Mouse (Mus musculus) embryonic facial prominence, embryonic 14.5 days (tissue): Measurements from ENCODE around the gene Mroh8. TPM values are rescaled to one million over a fixed set of nuclear protein-coding genes. Genes with fewer than 3 reads are reported as not detected.
A peak's percentile ranks its signal among the peaks of the same experiment; 100 is the strongest.

Experiments
- ATAC-seq: fragments of 200-750 bp; cut with Nextera tagmentation; 2 replicates; pipeline ENCODE4 v1.8.0; 2017; ENCODE audit warnings: low read depth, moderate number of reproducible peaks, moderate TSS enrichment
- DNase-seq: peaks from one replicate; pipeline ENCODE4 v3.0.0-alpha.2; 2015; ENCODE audit warnings: low spot score
- H3K27ac ChIP-seq: fragments of 300-500 bp; sonication (generic); replicated peaks from 2 replicates; pipeline ENCODE4 v1.5.1; 2014; ENCODE audit warnings: low read depth, mild to moderate bottlenecking, low read length, moderate library complexity
- H3K27me3 ChIP-seq: fragments of 300-500 bp; sonication (generic); replicated peaks from 2 replicates; pipeline ENCODE4 v1.6.1; 2014; ENCODE audit warnings: low read length; ENCODE audit not compliant: control insufficient read depth, insufficient read depth
- H3K36me3 ChIP-seq: fragments of 300-500 bp; sonication (generic); 2 replicates; pipeline ENCODE4 v1.6.1; 2014; ENCODE audit warnings: low read length, mixed read lengths; ENCODE audit not compliant: control insufficient read depth, insufficient read depth
- H3K4me1 ChIP-seq: fragments of 300-500 bp; sonication (generic); 2 replicates; pipeline ENCODE4 v1.6.1; 2014; ENCODE audit warnings: antibody characterized with exemption, low read length; ENCODE audit not compliant: control insufficient read depth, insufficient read depth
- H3K4me2 ChIP-seq: fragments of 300-500 bp; sonication (generic); 2 replicates; pipeline ENCODE4 v1.6.1; 2014; ENCODE audit warnings: low read depth, mild to moderate bottlenecking, low read length, moderate library complexity, mixed read lengths
- H3K4me3 ChIP-seq: fragments of 300-500 bp; sonication (generic); 2 replicates; pipeline ENCODE4 v1.5.1; 2014; ENCODE audit warnings: low read depth, mild to moderate bottlenecking, low read length
- H3K9ac ChIP-seq: fragments of 300-500 bp; sonication (generic); 2 replicates; pipeline ENCODE4 v1.6.1; 2014; ENCODE audit warnings: low read depth, mild to moderate bottlenecking, low read length, moderate library complexity, mixed read lengths
- H3K9me3 ChIP-seq: fragments of 300-500 bp; sonication (generic); 2 replicates; pipeline ENCODE4 v1.6.1; 2016; ENCODE audit warnings: low read length; ENCODE audit not compliant: control insufficient read depth
- WGBS: fragments of 180-500 bp; shearing (Covaris S2); extraction: QIAGEN DNeasy Blood & Tissue Kit; methylation state at CpG from one replicate; pipeline ENCODE4 v1.1.7; 2014; 5-methylcytosine and 5-hydroxymethylcytosine counted together
- polyA plus RNA-seq: library from polyadenylated mRNA; unstranded; fragments of >200 nt; fragmentation: Nextera tagmentation; extraction: Ambion mirVana; gene quantifications from 2 replicates; pipeline ENCODE4 v1.2.1, GENCODE M21; 2014

Gene Mroh8
- polyA plus RNA-seq, 1 experiment from 2014 or later = 0.29 TPM

DNA sequence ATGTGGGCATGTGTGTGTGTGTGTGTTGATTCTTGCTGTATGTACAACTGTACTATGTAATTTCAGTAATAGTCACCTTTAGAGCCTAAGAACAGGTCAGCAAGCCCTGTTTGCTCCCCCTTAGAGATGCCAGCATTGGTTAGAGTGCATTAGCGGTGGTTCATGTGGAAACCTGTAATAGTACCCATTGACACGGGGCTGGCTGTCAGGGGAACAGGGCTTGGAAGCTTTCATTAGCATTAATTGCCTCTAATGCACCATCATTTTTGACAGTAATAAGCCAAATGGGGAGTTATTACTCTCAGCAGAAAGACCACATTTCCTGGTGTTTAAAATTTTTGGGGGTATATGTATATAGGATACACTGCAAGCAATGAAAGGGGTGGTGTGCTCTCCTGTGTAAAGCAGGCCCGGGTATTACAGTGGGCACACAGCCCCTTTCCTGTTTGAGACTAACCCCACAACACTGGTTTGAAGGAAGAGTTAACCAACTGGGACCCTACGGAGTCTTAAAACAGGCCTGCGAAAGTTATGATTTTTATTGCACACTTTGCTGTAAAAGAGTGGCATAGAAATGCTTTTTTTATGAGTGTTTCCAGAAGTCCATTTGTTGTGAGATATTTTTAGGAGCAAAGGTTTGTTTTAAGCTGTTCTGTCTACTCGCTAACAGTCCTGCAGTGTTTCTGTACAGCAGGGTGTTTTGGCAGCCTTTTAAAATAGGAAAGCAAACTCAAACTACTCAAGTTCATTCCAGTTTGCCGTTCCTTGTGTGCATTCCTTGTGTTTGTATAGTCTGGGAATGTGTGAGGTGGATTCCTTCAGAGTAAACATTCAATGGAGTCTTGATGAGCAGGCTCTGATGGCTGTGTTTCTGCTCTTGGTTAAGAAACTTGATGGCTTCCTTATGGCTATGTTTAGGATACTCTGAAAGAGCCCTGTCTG is 27.0 kb upstream of the Mroh8 start:
- peak; percentile 58; the same call in 1 of the 2 replicates for ATAC-seq
- peak; percentile 63 for DNase-seq
- H3K9ac ChIP-seq = no peak overlapping the region
- H3K4me3 ChIP-seq = no peak overlapping the region
- 62% methylated on average over 7 of the region's 7 CpGs for WGBS
- H3K4me1 ChIP-seq = no peaks in the 10 kb centered on the region
- no peak overlapping the region for H3K4me2 ChIP-seq
- no peaks in the 10 kb centered on the region for H3K9me3 ChIP-seq
- H3K27me3 ChIP-seq = no peaks in the 10 kb centered on the region
- peaks cover 86% of the 10 kb centered on the region for H3K36me3 ChIP-seq
- H3K27ac ChIP-seq = peak overlapping the region; percentile 56

DNA sequence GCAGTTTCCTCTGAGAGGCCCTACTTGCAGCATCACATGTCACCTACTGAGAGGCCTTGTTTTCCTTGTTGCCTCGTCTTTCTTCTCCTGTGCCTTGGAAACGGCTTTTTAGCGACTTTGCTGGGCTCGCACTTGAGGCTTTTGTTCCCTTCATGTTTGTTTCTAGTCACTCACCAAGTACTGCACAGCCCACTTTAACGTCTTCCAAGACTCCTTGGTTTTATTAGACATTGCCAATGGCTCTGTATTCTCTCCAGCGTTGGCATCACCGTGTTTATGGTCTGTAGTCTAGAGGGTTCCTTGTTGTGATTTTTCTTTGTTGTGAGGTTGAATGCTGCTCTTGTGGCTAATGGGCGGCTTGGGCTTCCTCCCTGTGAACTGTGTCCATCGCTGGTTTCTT is 23.7 kb upstream of the Mroh8 start:
- Histone ChIP-seq H3K27me3 (no peaks in the 10 kb centered on the region), H3K9me3 (no peaks in the 10 kb centered on the region), H3K36me3 (peaks cover 86% of the 10 kb centered on the region), H3K9ac (no peak overlapping the region), H3K4me2 (no peak overlapping the region), H3K4me3 (no peak overlapping the region), H3K27ac (no peak overlapping the region), H3K4me1 (no peaks in the 10 kb centered on the region)
- no peak for ATAC-seq
- WGBS = 86% methylated on average over 9 of the region's 9 CpGs
- DNase-seq = no peak

DNA sequence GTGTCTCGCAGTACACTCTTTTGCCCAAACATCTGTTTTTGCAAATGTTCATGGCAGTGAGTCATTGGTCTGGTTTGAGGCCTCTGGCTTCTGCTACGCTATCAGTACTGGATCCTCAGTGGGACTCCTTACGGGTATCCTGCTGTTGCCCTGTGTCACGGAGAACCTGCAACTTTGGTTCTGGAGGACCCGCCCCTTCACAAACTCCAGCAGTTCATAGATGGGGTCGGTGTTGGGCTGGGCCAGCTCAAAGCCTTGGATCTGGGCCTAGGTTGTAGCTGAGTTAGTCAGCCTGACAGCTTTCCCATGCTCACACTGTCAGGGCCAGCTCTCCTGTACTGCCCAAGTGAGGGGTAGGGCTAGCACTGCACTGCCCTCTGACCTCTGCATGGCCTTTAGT is 20.7 kb upstream of the Mroh8 start:
- no peaks in the 10 kb centered on the region for H3K4me1 ChIP-seq
- H3K36me3 ChIP-seq = peaks cover 94% of the 10 kb centered on the region
- WGBS = 93% methylated on average over 6 of the region's 6 CpGs
- no peaks in the 10 kb centered on the region for H3K27me3 ChIP-seq
- H3K4me3 ChIP-seq = no peak overlapping the region
- H3K9me3 ChIP-seq = no peaks in the 10 kb centered on the region
- no peak overlapping the region for H3K27ac ChIP-seq
- DNase-seq = no peak
- ATAC-seq = no peak
- H3K9ac ChIP-seq = no peak overlapping the region
- no peak overlapping the region for H3K4me2 ChIP-seq

DNA sequence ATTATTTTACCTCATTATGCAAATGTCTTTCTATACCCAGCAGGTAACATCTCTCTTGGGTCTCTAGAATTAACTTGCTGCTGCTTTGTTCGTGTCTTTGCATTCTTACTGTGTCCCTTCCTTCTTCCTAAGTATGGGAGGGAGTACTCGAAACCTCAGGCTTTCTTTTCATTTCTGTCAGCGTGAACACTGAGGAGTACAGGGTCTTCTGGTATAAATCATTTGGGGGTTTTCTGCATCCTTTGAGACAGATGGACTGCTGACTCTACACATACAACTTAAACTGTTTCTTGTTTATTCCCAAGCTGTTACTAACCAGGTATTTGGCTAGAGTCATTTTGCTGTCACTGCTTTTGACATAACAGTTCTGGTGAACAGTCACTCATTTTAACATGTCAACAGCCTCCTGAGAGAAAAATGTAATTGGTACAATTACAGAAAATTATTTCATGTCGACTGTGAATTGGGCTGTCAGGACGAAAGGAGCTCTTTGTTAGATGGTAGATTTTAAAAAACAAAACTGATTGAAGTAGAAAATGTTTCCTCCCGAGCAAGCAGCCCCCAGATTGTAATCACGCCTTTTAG is 16.8 kb upstream of the Mroh8 start:
- H3K27ac ChIP-seq = 0 out of 2 replicates have a peak overlapping the region, but pooled peaks have one; percentile 0
- no peaks in the 10 kb centered on the region for H3K9me3 ChIP-seq
- no peaks in the 10 kb centered on the region for H3K27me3 ChIP-seq
- no peak overlapping the region for H3K4me3 ChIP-seq
- H3K36me3 ChIP-seq = peaks cover 94% of the 10 kb centered on the region
- DNase-seq = no peak
- H3K9ac ChIP-seq = no peak overlapping the region
- H3K4me2 ChIP-seq = no peak overlapping the region
- WGBS = 65% methylated on average over 7 of the region's 7 CpGs
- ATAC-seq = no peak
- no peaks in the 10 kb centered on the region for H3K4me1 ChIP-seq

DNA sequence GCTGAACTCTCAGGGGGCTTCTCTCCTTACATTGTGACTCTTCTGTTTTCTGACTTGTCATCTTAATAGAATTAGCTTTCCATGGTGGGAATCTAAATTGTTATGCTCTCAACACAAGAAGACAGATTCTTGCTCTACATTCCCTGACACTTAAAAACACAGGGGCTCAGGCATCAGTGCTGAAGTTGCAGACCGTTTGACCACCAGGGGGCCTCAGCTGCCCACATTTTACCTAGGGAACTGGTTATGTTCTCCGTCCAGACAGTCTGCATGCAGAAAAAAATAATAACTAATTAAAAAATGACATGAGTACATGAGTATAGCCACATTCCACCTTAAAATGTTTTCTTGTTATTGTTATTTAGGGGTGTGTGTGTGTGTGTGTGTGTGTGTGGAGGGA is 12.7 kb upstream of the Mroh8 start:
- no peak overlapping the region for H3K4me2 ChIP-seq
- H3K4me3 ChIP-seq = no peak overlapping the region
- 21% methylated on average over 2 of the region's 2 CpGs for WGBS
- no peak overlapping the region for H3K27ac ChIP-seq
- no peaks in the 10 kb centered on the region for H3K27me3 ChIP-seq
- DNase-seq = peak; percentile 68
- H3K4me1 ChIP-seq = no peaks in the 10 kb centered on the region
- peaks cover 89% of the 10 kb centered on the region for H3K36me3 ChIP-seq
- no peaks in the 10 kb centered on the region for H3K9me3 ChIP-seq
- peak; percentile 57; the same call in 1 of the 2 replicates for ATAC-seq
- no peak overlapping the region for H3K9ac ChIP-seq

DNA sequence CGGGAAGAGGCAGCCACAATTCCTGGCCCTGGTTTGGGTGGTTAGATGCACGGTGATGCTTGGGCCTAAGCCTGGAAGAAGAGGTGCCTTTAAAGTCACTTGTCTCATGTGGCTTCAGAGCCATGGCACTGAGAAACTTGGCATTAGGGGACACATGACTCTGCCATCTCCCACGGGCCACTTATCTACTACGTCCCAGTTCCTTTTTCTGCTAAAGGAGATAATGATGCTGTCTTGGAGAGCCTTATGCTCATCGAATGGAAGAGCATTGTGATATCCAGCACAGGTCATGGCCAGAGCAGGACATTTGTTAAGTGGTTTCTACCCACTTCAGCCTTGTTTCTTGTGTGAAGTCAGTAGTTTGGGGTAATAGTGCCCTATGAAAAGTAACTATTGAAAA is 9.6 kb upstream of the Mroh8 start:
- Histone ChIP-seq H3K9me3 (no peaks in the 10 kb centered on the region), H3K36me3 (peaks cover 86% of the 10 kb centered on the region), H3K9ac (no peak overlapping the region), H3K4me3 (no peak overlapping the region), H3K27ac (no peak overlapping the region), H3K27me3 (no peaks in the 10 kb centered on the region), H3K4me1 (no peaks in the 10 kb centered on the region), H3K4me2 (no peak overlapping the region)
- DNase-seq = no peak
- ATAC-seq = no peak
- 89% methylated on average over 5 of the region's 5 CpGs for WGBS

DNA sequence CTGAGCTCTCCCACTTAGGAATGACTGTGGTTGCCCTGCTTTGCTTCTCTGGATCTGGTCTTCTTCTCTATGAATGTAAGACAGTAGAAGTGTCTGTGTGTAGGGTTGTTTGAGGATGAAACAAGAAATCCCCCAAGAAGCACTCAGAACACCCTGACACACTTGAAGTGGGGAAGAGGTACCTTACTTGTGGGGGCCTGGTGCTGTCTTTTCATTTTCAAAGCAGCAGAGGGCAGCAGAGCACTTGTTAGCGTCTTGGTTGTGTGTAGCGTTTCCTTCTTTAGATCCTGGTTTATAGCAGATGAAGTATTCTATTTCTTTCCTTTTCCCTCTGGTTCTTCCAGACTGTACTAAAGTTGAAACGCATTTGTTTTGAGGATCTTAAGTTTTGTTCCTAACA is 8.2 kb upstream of the Mroh8 start:
- peak; percentile 67; the same call in 1 of the 2 replicates for ATAC-seq

DNA sequence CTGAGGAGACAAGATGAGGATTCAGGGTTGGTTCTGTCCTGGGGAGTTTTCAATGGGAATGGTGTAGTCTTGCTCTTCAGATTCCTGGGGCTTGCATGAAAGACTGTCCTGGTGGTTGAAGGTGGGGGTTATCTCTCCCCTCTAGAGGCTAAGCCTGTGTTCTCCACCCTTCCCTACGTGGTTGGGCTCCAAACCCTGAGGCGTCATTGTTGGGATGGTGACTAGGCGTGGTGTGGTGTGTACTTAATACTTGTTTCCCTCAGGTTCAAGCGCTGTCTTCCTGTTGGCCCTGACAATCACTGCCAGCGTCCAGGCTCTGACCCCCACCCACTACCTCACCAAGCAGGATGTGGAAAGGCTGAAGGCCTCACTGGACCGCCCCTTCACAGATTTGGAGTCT is 4.0 kb upstream of the Mroh8 start:
- Histone ChIP-seq H3K27me3 (no peaks in the 10 kb centered on the region), H3K4me1 (peaks cover 13% of the 10 kb centered on the region), H3K4me3 (no peak overlapping the region), H3K36me3 (peaks cover 53% of the 10 kb centered on the region), H3K9ac (no peak overlapping the region), H3K4me2 (no peak overlapping the region), H3K27ac (no peak overlapping the region), H3K9me3 (no peaks in the 10 kb centered on the region)
- WGBS = 88% methylated on average over 6 of the region's 6 CpGs
- no peak for DNase-seq
- ATAC-seq = no peak

More for the DNA sequence above, 8.2 kb upstream of the Mroh8 start:
- H3K4me2 ChIP-seq = no peak overlapping the region
- H3K27ac ChIP-seq = no peak overlapping the region
- no peak overlapping the region for H3K9ac ChIP-seq
- H3K9me3 ChIP-seq = no peaks in the 10 kb centered on the region
- no peak overlapping the region for H3K4me3 ChIP-seq
- no peaks in the 10 kb centered on the region for H3K27me3 ChIP-seq
- 11% methylated on average over 3 of the region's 3 CpGs for WGBS
- H3K4me1 ChIP-seq = no peaks in the 10 kb centered on the region
- peak; percentile 71 for DNase-seq
- peaks cover 86% of the 10 kb centered on the region for H3K36me3 ChIP-seq
